Mouse (Mus musculus) cerebellum, adult 11-12 months (tissue): ENCODE data around the gene Ccdc62.

Experiments used
- DNase-seq: peaks from one replicate; pipeline ENCODE4 v3.0.0; 2022

Ccdc62 gene

GRCm38 (mm10) chr5:124004356-124005150, 74.1 kb downstream of the Ccdc62 start:
- DNase-seq, result peak; percentile 66

- no peak for DNase-seq
Observed at GRCm38 (mm10) chr5:124005151-124005500, 74.6 kb downstream of the Ccdc62 start.

GRCm38 (mm10) chr5:124005591-124005990, 75.1 kb downstream of the Ccdc62 start:
- DNase-seq, result no peak

GRCm38 (mm10) chr5:124006082-124006873, 75.8 kb downstream of the Ccdc62 start:
- no peak for DNase-seq

- peak; percentile 91 for DNase-seq
Observed at GRCm38 (mm10) chr5:124006891-124007491, 76.5 kb downstream of the Ccdc62 start.

- no peak for DNase-seq
Observed at GRCm38 (mm10) chr5:124010077-124010476, 79.6 kb downstream of the Ccdc62 start.

GRCm38 (mm10) chr5:124010910-124011655, 80.6 kb downstream of the Ccdc62 start:
- DNase-seq, result no peak

GRCm38 (mm10) chr5:124011927-124012326, 81.4 kb downstream of the Ccdc62 start:
- DNase-seq, result no peak

- DNase-seq, result no peak
Observed at GRCm38 (mm10) chr5:124012885-124013284, 82.4 kb downstream of the Ccdc62 start.

- no peak for DNase-seq
Observed at GRCm38 (mm10) chr5:124013747-124014146, 83.3 kb downstream of the Ccdc62 start.

GRCm38 (mm10) chr5:124014180-124014579, 83.7 kb downstream of the Ccdc62 start:
- no peak for DNase-seq

- DNase-seq, result no peak
Observed at GRCm38 (mm10) chr5:124014791-124015251, 84.3 kb downstream of the Ccdc62 start.

- DNase-seq, result no peak
Observed at GRCm38 (mm10) chr5:124015727-124016126, 85.2 kb downstream of the Ccdc62 start.

- DNase-seq, result no peak
Observed at GRCm38 (mm10) chr5:124016291-124016821, 85.9 kb downstream of the Ccdc62 start.

GRCm38 (mm10) chr5:124017941-124018340, 87.5 kb downstream of the Ccdc62 start:
- no peak for DNase-seq

- no peak for DNase-seq
Observed at GRCm38 (mm10) chr5:124018651-124019050, 88.2 kb downstream of the Ccdc62 start.
